Comparison of ENCODE assay signal across 8 mouse cellular contexts in genomic region chr7:55849948-55850571, GRCm38 (mm10). TPM values are rescaled to one million over a fixed set of nuclear protein-coding genes. Genes with fewer than 3 reads are reported as not detected.
DNase-seq lines count a peak whose midpoint lies in the region; ATAC-seq and TF ChIP-seq lines count a peak whose summit lies in the region.

No protein-coding gene starts in this region.

- intact Hi-C loops in left cerebral cortex, postnatal 25 days (cut with DNase I) = no loop called here

- H3K36me3 ChIP-seq in kidney, postnatal 0 days (ENCODE audit: insufficient read depth, low read length) = no peaks in the 10 kb centered on the region

- ATAC-seq in kidney, postnatal 0 days (replicated peaks; ENCODE audit: low FRiP score, low read depth) = peak; percentile 62; the same call in 1 of the 2 replicates

- H3K27me3 ChIP-seq in kidney, postnatal 0 days (ENCODE audit: insufficient read depth, low read length) = no peaks in the 10 kb centered on the region

- H3K9me3 ChIP-seq in kidney, postnatal 0 days (replicated peaks; ENCODE audit: low read length) = no peaks in the 10 kb centered on the region

- TF ChIP-seq CTCF in kidney, postnatal 0 days (IDR thresholded peaks at IDR 0.05; ENCODE audit: low read depth) = no peak

- WGBS in kidney, postnatal 0 days = 23% methylated on average over 14 of the region's 14 CpGs

- peak; percentile 69 for DNase-seq in kidney, postnatal 0 days (ENCODE audit: low spot score)
- no peak for DNase-seq in kidney, adult 9 months
- DNase-seq in frontal cortex, postnatal 10 days (ENCODE audit: low spot score in 2 of 2) = peak; percentile 24 to 65
- DNase-seq in left cerebral cortex, postnatal 25 days (ENCODE audit: low spot score in 2 of 2) = peak; percentile 70 to 87
- DNase-seq in right cerebral cortex, postnatal 14 days = peak; percentile 43
- DNase-seq in urinary bladder, postnatal 4 days (ENCODE audit: low spot score in 2 of 2) = no peak
- no peak for DNase-seq in cerebellum, adult 11-12 months
- no peak for DNase-seq in adipocyte (ENCODE audit: low spot score)

- H3K4me2 ChIP-seq in kidney, postnatal 0 days (ENCODE audit: low read length) = peak overlapping the region; percentile 11

- no peak overlapping the region for H3K9ac ChIP-seq in kidney, postnatal 0 days (ENCODE audit: low read depth, low read length)

- H3K4me1 ChIP-seq in kidney, postnatal 0 days (replicated peaks; ENCODE audit: insufficient read depth, low read length) = peaks cover 12% of the 10 kb centered on the region; the same call in 1 of the 2 replicates

- no peak overlapping the region for H3K4me3 ChIP-seq in kidney, postnatal 0 days (replicated peaks; ENCODE audit: low read depth, low read length)

- H3K27ac ChIP-seq in kidney, postnatal 0 days = peak overlapping the region; percentile 64

RNA-seq across cellular contexts. Expression of gene Cyfip1, which starts 8.5 kb away (rescaled TPM):
- polyA plus RNA-seq in kidney, postnatal 0 days (2015; fragmentation: Nextera tagmentation; extraction: Ambion mirVana) = 64.0 and 74.2 TPM in 2 replicates
- 10 to 100 TPM; 66.7 to 73.1 TPM for total RNA-seq in left cerebral cortex, postnatal 25 days (2021)

RNA-seq across cellular contexts. Expression of gene Tubgcp5, which starts 56.1 kb away (rescaled TPM):
- 19.5 and 19.8 TPM in 2 replicates for polyA plus RNA-seq in kidney, postnatal 0 days (2015; fragmentation: Nextera tagmentation; extraction: Ambion mirVana)
- total RNA-seq in left cerebral cortex, postnatal 25 days (2021) = 10 to 100 TPM; 30.1 to 32.9 TPM

Comparison
In these comparisons a context has a peak if more than half of its experiments do, and no peak if none do; other contexts are left out.
1. DNase-seq: peak in kidney, postnatal 0 days (single experiment), frontal cortex, postnatal 10 days (2 of 2), left cerebral cortex, postnatal 25 days (2 of 2) and right cerebral cortex, postnatal 14 days (single experiment); none in kidney, adult 9 months (single experiment), urinary bladder, postnatal 4 days (0 of 2), cerebellum, adult 11-12 months (single experiment) and adipocyte (single experiment).